Mouse (Mus musculus) forebrain, embryonic 15.5 days (tissue): Measurements from ENCODE around the gene Lrtm2. TPM values are rescaled to one million over a fixed set of nuclear protein-coding genes. Genes with fewer than 3 reads are reported as not detected.

Experiments
- polyA plus RNA-seq: library from polyadenylated mRNA; unstranded; fragments of >200 nt; fragmentation: Nextera tagmentation; extraction: Ambion mirVana; gene quantifications from 2 replicates; pipeline ENCODE4 v1.2.1, GENCODE M21; 2015

The Lrtm2 gene
- polyA plus RNA-seq, 1 experiment from 2014 or later: 3.7 TPM

Other genes with a start within 250 kb of the Lrtm2 start
- gene Dcp1b, start 155.5 kb downstream of the Lrtm2 start, polyA plus RNA-seq: 13.1 and 13.3 TPM in 2 replicates
- 6.4 and 7.2 TPM in 2 replicates for gene Cacna1c, start 134.3 kb downstream of the Lrtm2 start, polyA plus RNA-seq
- gene Cacna2d4, start 94.2 kb downstream of the Lrtm2 start, polyA plus RNA-seq: 0.11 and 0.37 TPM in 2 replicates
- gene Adipor2, start 86.9 kb upstream of the Lrtm2 start, polyA plus RNA-seq: 43.1 and 45.5 TPM in 2 replicates
- gene Fbxl14, start 148.9 kb upstream of the Lrtm2 start, polyA plus RNA-seq: 3.7 and 4.0 TPM in 2 replicates
- gene Wnt5b, start 213.6 kb upstream of the Lrtm2 start, polyA plus RNA-seq: 2.8 and 3.1 TPM in 2 replicates